Mouse (Mus musculus): Measurements from ENCODE around the gene Vtn.

DNA sequence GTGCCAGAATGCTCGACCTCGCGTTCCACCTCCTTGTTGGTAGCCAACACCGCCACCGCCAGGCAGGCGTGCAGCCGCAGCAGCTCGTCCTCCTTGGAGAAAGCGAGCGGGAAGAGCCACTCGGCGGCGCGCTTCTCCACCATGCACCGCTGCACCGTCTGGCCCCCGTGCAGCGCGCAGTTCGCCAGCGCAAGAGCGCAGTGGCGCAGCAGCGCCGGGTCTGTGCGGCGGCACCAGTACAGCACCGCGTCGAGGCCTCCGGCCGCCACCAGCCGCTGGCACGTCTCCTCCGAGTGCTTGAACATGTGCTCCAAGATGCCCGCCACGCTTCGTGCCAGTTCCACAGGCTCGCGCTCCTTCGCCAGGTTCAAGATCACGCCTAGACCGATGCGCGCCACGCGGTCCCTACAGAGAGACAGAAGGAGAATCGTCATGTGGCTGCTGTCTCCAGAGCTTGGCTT lies 8.1 kb upstream of the Vtn start:
- peak; percentile 41 for TF ChIP-seq CTCF (IDR thresholded peaks at IDR 0.05)
- TF ChIP-seq EP300 (IDR thresholded peaks at IDR 0.05): no peak
